7 mouse cellular contexts compared by ENCODE assay signal in genomic region chr6:128035930-128036309, GRCm38 (mm10).
DNase-seq lines count a peak whose midpoint lies in the region; ATAC-seq and TF ChIP-seq lines count a peak whose summit lies in the region.

No protein-coding gene starts in this region.

- 0 out of 2 replicates have a peak overlapping the region, but pooled peaks have one; percentile 11 for H3K27ac ChIP-seq in lung, embryonic 14.5 days (ENCODE audit: low read depth)
- H3K27ac ChIP-seq in cortical plate, adult 2 months (ENCODE audit: insufficient read depth, low read length): no peak overlapping the region
- H3K27ac ChIP-seq in hindbrain, embryonic 10.5 days: peak overlapping the region; percentile 88
- H3K27ac ChIP-seq in midbrain, embryonic 14.5 days (replicated peaks; ENCODE audit: low read depth, low read length): no peak overlapping the region

- H3K36me3 ChIP-seq in lung, embryonic 14.5 days (ENCODE audit: insufficient read depth): no peaks in the 10 kb centered on the region
- no peaks in the 10 kb centered on the region for H3K36me3 ChIP-seq in hindbrain, embryonic 10.5 days
- no peaks in the 10 kb centered on the region for H3K36me3 ChIP-seq in midbrain, embryonic 14.5 days (ENCODE audit: control insufficient read depth, insufficient read depth, low read length)

- 7% methylated on average over 4 of the region's 4 CpGs for WGBS in lung, embryonic 14.5 days
- 4% methylated on average over 4 of the region's 4 CpGs for WGBS in hindbrain, embryonic 10.5 days
- 7% methylated on average over 4 of the region's 4 CpGs for WGBS in midbrain, embryonic 14.5 days

- H3K4me2 ChIP-seq in lung, embryonic 14.5 days: peak overlapping the region; percentile 92
- peak overlapping the region; percentile 87 for H3K4me2 ChIP-seq in midbrain, embryonic 14.5 days (ENCODE audit: low read length)

- peaks cover 15% of the 10 kb centered on the region; the same call in 1 of the 2 replicates for H3K4me1 ChIP-seq in lung, embryonic 14.5 days (ENCODE audit: insufficient read depth)
- H3K4me1 ChIP-seq in cortical plate, adult 2 months (ENCODE audit: control insufficient read depth, insufficient read depth, low read length): peaks cover 3% of the 10 kb centered on the region
- peaks cover 86% of the 10 kb centered on the region for H3K4me1 ChIP-seq in hindbrain, embryonic 10.5 days (replicated peaks)
- H3K4me1 ChIP-seq in midbrain, embryonic 14.5 days (ENCODE audit: control insufficient read depth, insufficient read depth, low read length): peaks cover 23% of the 10 kb centered on the region

- no peak overlapping the region; the same call in 1 of the 2 replicates for H3K9ac ChIP-seq in lung, embryonic 14.5 days
- peak overlapping the region; percentile 32 for H3K9ac ChIP-seq in midbrain, embryonic 14.5 days (replicated peaks; ENCODE audit: low read length)

- TF ChIP-seq POLR2A in cortical plate, adult 2 months (IDR thresholded peaks at IDR 0.05; ENCODE audit: extremely low read depth, insufficient read depth, low read length): no peak

- H3K4me3 ChIP-seq in lung, embryonic 14.5 days (ENCODE audit: low read depth, low read length): peak overlapping the region; percentile 45
- peak overlapping the region; percentile 51 for H3K4me3 ChIP-seq in cortical plate, adult 2 months (ENCODE audit: insufficient read depth, low read length)
- peak overlapping the region; percentile 71 for H3K4me3 ChIP-seq in hindbrain, embryonic 10.5 days
- peak overlapping the region; percentile 46 for H3K4me3 ChIP-seq in midbrain, embryonic 14.5 days (replicated peaks; ENCODE audit: low read depth, low read length)

- peak; percentile 58 for DNase-seq in lung, embryonic 14.5 days
- no peak for DNase-seq in lung, postnatal 4 days
- no peak for DNase-seq in hindbrain, embryonic 10.5 days (ENCODE audit: low spot score)
- peak; percentile 60 for DNase-seq in midbrain, embryonic 14.5 days
- no peak for DNase-seq in gastrocnemius, postnatal 10 days
- no peak for DNase-seq in right cerebral cortex, postnatal 10 days (ENCODE audit: low spot score in 2 of 2)

- TF ChIP-seq CTCF in lung, embryonic 14.5 days (IDR thresholded peaks at IDR 0.05; ENCODE audit: low read depth): peak; percentile 45
- TF ChIP-seq CTCF in cortical plate, adult 2 months (IDR thresholded peaks at IDR 0.05; ENCODE audit: extremely low read depth, insufficient read depth, low read length): no peak

- no peaks in the 10 kb centered on the region for H3K9me3 ChIP-seq in lung, embryonic 14.5 days (ENCODE audit: low read depth, low read length)
- H3K9me3 ChIP-seq in hindbrain, embryonic 10.5 days: no peaks in the 10 kb centered on the region
- no peaks in the 10 kb centered on the region for H3K9me3 ChIP-seq in midbrain, embryonic 14.5 days (ENCODE audit: control insufficient read depth, low read length)

- 0 out of 2 replicates have a peak, but pooled peaks cover 3% of the 10 kb centered on the region for H3K27me3 ChIP-seq in lung, embryonic 14.5 days (ENCODE audit: insufficient read depth, low read length)
- peaks cover 59% of the 10 kb centered on the region for H3K27me3 ChIP-seq in hindbrain, embryonic 10.5 days (ENCODE audit: insufficient read depth, poor library complexity, severe bottlenecking)
- peaks cover 14% of the 10 kb centered on the region for H3K27me3 ChIP-seq in midbrain, embryonic 14.5 days (ENCODE audit: control insufficient read depth, insufficient read depth, low read length)

- ATAC-seq in lung, embryonic 14.5 days (ENCODE audit: insufficient read depth): peak; percentile 26; the same call in 1 of the 2 replicates
- 0 out of 2 replicates have a peak, but pooled peaks have one; percentile 13 for ATAC-seq in midbrain, embryonic 14.5 days (ENCODE audit: low FRiP score, low TSS enrichment)

Comparison
In these comparisons a context has a peak if more than half of its experiments do, and no peak if none do; other contexts are left out.
1. DNase-seq: peak in lung, embryonic 14.5 days (single experiment) and midbrain, embryonic 14.5 days (single experiment); none in lung, postnatal 4 days (0 of 2), hindbrain, embryonic 10.5 days (single experiment), gastrocnemius, postnatal 10 days (single experiment) and right cerebral cortex, postnatal 10 days (0 of 2).
2. H3K27ac ChIP-seq: peak in lung, embryonic 14.5 days (single experiment) and hindbrain, embryonic 10.5 days (single experiment); none in cortical plate, adult 2 months (single experiment) and midbrain, embryonic 14.5 days (single experiment).
3. Peak in every context shown above with its lines, with median percentiles within 50 percentile points of each other: H3K4me3 ChIP-seq.